Mouse (Mus musculus) erythroblast, adult 5-6 weeks (primary cell): ENCODE data around the gene Zfyve26. TPM values are rescaled to one million over a fixed set of nuclear protein-coding genes. Genes with fewer than 3 reads are reported as not detected.
A peak's percentile ranks its signal among the peaks of the same experiment; 100 is the strongest.
"Not testable (repeated sequence)": the region's sequence is repeated elsewhere in the genome, so short reads cannot be mapped to it uniquely, and the experiment has no call there.

ENCODE experiments used
- ATAC-seq: replicated peaks from 2 replicates; pipeline ENCODE4 v1.8.0; 2016; ENCODE audit warnings: moderate number of reproducible peaks, mild to moderate bottlenecking, moderate TSS enrichment, inconsistent platforms; ENCODE audit not compliant: poor library complexity, low FRiP score, severe bottlenecking
- total RNA-seq, 2 experiments: library from RNA; stranded (forward) in 1 of 2; stranded (reverse) in 1 of 2; fragments of 150-400 nt in 1 of 2; fragments of 200-764, 138-1000 nt in 1 of 2; gene quantifications; 2 replicates each; pipeline versions ENCODE4 v1.2.3 to v1.2.4; 2015 to 2017; ENCODE audit warnings: low replicate concordance in 2 of 2

The Zfyve26 gene
- total RNA-seq, 2 experiments from 2014 or later, result 29.4 to 40.0 TPM

DNA sequence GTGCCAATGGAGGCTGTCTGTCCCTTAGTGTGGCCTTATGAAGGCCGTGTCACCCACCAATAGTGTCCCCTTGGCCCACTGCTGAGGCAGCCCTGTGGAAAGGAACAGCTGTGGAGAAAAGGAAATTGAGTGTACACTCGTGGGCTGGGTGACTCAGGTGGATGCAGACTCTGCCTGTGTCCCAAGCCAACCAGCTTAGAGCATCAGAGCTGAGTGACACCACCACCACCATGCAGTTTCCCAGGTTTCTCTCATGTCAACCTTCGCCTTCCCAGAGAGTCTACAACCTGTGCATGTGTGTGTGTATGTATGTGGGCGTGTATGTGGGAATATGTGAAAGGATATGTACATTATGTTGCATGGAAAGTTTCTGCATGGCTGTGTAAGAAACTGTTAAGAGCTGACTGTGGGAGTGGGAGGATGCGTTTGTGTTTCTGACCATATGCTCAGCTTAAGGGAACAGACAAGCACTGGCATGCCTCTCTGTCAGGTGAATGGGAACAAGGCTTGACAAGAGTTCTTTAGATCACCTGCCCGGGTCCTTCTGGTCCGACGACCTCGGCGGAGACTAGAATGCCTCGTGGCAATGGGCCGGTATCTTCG is 16.5 kb downstream of the Zfyve26 start:
- ATAC-seq, result no peak

DNA sequence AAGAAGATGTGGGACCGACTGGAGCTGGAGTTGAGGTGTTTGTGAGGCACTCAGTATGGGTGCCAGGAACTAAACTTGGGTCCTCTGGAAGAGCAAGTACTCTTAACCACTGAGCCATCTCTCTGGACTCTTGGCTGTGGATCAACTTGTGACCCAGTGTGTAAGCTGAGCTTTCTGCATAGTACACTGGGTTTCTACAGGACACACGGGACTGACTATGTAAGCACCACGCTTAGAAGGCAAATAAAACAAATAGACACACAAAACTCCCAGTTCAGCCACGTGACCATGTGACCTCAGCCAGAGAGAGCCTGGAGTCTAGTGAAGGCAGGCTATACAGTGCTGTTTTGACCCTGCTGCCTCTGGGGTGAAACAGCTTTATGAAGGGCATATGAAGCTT is 23.5 kb downstream of the Zfyve26 start:
- ATAC-seq, result no peak

DNA sequence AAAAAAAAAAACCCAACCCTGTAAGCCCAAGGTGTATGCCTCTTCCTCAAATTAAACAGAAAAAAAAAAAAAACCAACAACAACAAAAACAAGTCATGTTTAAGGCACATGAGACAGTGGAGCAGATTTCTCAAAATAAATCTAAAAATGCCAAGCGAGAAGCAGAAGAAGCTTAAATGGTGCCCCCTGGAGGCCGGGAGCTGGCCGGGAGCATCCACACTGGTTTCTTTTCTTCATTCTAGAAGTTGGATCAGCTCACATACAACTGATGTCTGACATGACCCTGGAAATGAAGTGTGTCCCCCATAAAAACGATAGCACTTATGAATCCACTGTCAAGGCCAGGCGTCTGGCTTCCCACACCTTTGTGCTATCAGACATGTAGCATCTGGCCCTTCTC is 35.1 kb downstream of the Zfyve26 start:
- ATAC-seq, result no peak

DNA sequence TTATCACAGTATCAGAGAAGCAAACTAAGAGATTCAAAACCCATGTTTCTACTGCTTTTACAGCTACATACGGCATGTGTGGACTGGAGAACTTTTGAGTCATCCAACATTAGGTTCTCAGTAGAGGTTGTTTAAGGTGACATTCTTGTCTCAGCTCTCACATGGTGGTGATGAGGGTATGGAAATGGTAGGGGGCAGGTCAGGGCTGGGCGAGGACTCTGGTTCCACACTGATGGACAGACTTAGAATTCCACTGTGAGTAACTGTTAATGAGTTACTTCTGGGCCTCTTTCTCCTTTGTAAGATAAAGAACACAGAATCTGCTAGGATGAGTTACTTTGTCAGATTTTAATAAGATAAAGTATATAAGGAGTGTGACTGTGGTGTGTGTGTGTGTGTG is 36.0 kb downstream of the Zfyve26 start:
- no peak for ATAC-seq

DNA sequence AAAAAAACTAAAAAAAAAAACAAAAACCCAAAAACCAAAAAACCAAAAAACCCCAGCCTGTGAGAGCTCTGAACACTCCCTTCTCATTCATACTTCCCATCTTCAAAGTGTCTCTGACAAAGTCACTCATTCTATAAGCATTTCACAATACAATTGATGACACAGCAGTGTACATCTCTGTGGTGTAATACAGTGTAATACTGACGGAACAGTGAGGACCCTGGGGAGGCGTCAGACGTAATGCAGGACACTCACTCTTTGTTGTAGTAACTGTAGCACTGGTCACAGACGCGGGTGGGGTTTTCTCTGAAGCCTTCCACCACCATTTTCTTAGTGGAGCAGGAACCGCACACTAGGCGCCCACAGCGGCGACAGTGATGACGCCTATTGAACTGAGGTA is 41.1 kb downstream of the Zfyve26 start:
- ATAC-seq, result no peak

DNA sequence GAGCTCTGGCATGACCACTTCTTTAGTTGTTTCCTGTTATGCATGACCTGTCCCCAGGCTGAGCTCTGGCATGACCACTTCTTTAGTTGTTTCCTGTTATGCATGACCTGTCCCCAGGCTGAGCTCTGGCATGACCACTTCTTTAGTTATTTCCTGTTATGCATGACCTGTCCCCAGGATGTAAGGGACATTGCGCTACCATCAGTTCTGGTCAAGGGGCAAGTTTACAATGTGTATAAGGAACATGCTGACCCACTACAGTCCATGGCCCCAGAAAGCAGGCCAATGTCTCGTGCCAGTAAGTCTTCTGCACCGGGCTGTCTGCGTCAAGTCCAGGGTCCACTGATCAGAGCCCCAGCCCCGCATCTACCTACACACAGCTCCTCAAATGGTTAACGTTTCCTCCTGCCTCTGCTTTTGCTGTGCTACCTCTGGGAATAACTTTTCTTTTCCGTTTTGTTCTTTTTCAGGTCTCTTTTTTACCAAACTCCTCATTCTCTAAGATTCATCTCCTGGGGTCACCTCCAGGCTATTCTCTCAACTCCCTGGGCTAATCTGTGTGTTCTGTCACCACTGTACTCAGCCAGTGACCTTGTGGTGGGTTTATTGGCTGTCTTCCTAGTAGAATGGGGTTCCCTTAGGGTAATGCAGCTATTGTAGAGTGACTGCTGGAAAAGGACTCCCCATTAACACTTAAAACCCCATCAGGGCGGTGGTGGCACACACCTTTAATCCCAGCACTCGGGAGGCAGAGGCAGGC is 42.6 kb downstream of the Zfyve26 start:
- no peak for ATAC-seq

DNA sequence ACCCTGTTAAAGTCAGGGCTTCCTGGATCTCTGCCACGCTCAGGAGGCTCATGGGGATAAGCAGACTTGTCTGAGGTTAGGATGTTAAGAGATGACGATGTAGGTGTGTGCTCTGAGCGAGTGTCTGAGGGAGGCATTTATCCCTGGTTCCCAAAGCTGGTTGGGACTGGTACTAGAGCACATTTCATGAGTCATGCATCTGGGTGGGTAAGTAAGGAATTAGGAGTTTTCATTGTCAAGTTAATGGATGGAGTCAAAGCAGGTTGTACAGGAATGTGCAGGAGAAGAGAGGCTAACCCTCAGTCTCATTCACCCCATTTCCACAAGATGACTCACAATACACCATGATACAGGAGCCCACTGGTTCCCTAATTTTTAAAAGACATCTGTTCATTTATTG is 48.0 kb downstream of the Zfyve26 start:
- ATAC-seq, result no peak

DNA sequence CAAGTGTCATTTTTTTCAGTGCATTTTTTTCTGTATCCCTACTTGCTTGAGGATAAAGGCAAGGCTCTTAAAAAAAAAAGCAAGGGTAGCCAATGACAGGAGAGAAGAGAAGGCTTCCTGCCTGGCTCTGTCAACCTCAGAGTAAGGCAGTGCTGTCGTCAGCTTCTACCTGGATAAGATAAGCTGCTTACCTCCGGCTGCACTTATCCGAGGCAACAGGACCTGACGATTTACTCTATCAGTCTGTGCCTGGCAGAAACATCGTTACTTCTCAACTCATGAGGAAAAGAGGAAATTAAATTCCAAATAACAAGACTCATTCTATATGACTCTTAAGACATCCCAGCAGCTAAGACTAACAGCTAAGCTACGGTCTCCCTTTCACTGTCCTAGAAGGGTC is 53.2 kb downstream of the Zfyve26 start:
- ATAC-seq, result no peak

DNA sequence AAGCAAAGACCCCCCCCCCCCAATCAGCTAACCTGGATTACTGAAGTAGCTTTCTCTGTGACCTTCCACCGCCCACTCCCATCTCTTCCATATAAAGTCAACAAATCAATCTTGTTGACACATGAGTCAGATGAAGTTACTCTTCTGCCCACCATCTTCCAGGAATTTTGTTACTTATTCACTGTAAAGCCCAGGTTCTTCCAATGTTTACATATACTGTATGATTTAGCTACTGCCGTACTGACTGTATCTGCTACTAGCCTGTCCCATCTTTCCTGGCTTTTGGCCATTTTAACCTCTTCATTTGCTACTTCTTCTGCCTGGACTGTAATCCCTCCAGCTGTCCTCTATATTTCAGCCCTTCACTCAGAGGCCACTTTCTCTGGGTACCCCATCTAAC is 54.1 kb downstream of the Zfyve26 start:
- no peak for ATAC-seq

DNA sequence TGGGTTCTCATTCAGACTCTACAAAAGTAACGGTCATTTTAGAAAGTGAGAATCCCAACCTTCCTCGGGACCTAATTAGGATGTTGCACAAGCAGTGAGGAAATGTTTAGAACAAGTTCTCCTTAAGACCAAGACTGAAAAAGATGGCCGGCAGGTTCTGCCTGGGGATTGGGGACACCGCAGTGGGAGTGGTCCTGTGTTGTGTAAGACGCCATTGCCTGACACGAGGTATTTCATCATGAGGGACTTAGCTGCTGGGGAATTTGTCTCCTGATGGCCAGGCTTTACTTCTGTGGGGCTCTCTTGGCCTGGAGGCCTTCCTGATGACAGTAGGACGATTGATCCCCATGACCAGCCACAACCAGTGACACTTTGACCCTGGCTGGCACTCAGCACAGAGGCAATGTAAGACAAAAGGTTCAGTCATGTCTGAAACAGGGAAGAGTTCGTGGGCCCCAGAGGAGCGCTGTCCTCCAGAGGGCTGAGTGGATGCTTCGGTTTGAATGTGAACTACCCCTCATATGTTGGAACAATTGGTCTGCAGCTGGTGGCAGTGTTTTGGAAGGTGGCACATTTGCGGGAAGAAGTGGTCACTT is 60.5 kb downstream of the Zfyve26 start:
- no peak for ATAC-seq

DNA sequence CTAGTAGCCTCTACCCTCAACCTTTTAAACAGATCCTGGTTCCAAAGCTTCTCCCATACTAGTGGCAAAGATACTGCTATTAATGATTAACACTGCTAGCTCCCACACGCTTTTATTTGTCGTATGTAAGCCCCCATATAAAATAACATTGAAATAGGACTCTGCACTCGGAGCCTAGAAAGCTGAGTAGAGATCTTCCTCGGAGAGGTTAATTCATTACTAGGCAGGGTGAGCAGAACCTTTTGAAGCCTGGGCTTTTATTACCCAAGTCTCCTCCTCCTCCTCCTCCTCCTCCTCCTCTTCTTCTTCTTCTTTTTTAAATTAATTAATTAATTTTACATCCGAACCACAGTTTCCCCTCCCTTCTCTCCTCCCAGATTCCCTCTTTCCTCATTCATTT is 78.6 kb downstream of the Zfyve26 start:
- no peak for ATAC-seq

DNA sequence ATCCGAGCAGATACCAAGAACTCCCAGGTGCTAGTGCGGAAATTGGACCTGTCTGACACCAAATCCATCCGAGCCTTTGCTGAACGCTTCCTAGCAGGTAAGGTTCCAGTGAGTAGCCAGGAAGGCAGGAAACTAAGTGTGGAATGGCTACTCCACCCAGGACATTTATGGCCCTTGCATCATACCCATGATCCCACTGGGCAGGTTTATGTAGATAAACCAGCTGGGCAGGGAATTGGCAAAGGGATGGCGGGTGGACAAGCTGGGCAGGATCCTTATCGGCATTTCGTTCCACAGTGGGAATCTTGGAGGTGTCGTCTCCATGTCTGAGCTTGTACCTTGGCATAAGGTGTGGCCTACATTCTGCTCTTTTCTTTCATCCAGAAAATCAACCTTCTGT is 84.7 kb downstream of the Zfyve26 start:
- ATAC-seq, result no peak

DNA sequence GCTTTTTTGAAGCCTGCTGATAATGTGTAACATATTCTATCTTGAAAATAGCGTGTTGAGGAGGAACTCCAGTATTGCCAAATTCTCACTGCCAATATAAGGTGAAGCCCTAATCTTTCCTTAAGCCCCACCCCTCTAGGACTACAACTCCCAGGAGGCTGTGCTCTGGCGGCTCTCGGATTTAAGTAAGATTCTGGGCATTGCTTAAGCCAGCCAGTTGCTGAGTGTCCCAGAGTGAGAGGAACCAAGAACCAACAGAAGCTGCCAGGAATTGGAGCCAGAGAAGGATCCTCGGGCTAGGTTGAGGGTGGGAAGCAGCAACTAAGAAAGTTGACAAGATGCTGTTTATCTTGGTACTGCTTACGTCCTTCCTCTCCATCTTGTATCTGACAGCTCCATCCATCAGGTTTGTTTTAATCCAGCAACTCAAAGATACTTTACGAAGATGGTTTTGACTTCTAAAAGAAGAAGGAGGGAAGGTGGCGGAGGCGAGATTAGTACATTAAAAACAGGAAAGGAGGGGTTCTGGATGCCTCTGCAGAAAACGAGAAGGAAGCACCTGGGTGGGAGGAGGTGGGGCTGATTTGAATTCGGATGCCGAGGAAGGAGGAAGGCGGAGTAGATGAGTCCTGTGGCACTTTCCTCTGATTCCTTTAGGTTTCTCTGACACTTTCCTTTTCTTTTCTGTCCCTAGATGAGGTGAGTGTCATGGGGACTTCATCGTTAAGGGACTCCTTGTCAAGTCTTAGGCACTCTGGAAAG is 87.2 kb downstream of the Zfyve26 start, which contains the start of gene Rdh12:
Rdh12 (plus strand) TSS at position 212 of the 762 bp plus-strand sequence.
- ATAC-seq, result 0 out of 2 replicates have a peak, but pooled peaks have one; percentile 38

DNA sequence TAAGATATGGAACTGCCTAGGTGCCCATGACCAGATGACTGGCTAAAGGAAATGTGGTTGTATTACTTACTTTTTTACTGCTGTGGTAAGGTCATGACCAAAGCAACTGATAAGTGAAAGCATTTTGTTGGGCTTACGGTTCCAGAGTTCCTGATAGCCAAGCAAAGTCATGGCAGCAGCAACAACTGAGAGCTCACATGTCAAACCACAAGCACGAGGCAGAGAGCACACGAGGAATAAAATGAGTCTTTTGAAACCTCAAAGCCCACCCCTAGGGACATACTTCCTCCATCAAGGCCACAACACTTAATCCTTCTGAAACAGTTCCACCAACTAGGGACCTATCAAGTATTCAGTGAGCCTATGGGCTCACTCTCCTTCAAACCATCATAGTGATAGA is 94.2 kb downstream of the Zfyve26 start:
- ATAC-seq, result no peak

DNA sequence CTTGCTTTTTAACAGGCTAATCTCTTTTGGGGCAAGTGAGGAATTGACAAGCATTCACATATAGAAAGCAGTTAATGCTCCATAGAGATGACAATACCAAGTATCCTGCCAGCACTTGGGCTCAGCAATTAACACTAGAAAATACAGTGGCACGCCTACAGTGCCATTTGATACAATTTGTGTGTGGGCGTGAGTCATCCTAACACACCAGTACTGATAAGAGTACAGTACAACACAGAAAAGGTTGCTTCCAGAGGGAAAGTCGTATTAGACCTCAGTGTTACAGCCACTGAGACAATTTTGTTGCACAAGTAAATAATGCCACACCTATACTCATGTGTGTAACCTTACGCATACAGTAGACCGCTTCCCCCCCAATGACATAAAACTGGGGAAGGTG is 99.0 kb downstream of the Zfyve26 start:
- no peak for ATAC-seq

DNA sequence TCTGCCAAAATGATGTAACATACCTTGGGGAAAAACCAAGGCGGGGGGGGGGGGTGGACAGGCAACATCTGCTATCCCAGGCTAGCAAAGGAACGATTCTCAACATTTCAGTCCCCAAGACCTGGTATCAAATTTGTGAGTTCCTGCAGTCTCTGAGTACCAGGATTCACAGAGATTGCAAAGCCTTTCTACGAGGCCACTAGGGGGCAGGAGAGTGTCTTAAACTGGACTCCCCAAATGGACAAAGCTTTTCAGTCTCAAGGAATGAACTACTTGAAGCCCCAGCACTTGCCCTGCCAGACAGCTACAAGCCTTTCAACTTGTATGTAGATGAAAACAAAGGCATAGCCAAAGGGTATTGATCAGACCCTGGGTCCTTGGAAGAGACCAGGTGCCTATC is 102.7 kb downstream of the Zfyve26 start:
- ATAC-seq, result 0 out of 2 replicates have a peak, but pooled peaks have one; percentile 35

DNA sequence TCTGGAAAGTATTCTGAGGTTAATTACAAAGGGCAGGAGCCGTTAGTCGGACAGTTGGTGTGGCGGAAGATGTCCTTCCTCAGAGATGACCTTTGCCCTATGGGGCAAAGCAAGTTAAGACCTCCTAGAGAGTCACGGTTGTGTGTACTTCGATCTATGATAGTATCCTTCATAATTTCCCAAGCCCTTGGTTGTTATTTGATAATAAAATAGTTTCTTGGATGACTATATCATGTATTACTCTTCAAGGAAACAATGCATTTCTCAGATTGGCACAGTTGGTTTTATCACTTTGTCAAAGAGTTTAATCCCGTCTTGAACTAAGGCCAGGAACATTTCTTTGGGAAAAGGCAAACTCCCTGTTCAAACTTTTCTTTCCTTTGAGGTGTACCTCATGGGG is 103.9 kb downstream of the Zfyve26 start, which contains the start of gene Rdh11:
Rdh11 (minus strand) TSS at position 101 of the 400 bp plus-strand sequence.
- no peak for ATAC-seq

DNA sequence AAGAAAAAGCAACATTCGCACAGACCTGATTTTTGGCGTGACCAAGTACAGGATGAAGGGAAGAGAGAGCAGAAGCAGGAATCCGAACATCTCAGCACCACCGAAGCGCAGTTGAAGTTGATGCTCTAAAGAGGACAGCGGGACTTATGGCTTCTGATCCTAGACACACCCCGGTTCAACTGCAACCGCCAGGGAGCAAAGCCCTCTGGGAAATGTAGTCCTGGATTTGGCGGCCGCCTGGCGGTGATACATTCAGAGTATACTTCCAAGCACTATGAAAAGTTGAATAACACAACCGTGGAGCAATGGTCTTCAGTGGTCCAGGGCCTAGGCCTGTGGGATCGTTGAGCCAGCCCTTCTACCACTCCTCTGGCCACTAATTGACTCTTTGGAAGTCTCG is 104.4 kb downstream of the Zfyve26 start:
- ATAC-seq, result peak; percentile 92

DNA sequence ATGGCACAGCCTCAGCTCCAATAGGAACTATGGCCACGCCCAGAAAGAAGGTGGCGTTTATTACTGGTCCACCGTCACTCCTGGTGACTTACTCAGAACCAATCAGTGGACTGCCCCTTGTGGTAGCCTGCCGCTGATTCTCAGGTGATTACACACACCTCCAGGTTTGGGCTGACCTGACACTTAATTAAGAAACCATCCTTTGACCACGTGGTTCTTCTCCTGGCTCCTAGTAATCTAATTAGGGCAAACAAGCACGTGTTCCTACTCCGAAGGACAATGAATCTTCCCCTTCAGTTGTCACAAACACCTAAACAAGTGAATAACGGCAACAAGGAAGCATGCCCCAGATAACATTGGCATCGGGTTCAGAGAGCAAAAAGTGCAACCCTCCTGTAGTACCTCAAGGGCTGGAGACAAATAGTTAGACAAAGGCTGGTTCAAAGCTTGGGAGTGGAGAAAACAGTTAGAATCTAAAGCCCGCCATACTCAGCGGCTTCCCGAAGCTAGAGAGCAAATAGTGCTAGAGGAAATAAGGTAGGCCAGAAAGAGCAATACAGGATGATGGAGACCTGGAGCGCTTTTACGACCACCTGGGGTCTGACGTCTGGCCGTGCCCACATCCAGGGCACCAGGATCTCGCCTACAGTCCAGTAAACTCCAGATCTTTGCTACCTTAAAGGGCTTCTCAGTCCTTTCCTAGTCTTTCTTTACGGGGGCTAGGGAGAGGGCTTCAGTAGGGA is 105.0 kb downstream of the Zfyve26 start:
- ATAC-seq, result peak; percentile 95

DNA sequence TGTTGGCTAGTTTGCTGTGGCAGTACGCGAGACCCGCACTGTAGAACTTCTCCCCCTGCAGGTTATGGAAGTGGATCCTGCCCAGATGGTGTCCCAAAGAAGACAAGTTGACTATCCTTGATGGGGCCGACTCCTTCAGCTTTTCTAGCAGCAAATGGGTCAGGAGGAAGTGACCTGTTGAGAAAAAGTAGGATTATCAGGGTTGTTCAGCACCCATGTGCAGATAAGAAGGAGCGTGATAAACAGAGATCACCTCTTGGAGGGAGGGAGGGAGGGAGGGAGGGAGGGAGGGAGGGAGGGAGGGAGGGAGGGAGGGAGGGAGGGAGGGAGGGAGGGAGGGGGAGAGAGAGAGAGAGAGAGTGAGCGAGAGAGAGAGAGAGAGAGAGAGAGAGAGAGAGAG is 110.9 kb downstream of the Zfyve26 start:
- not testable (repeated sequence) for ATAC-seq
